Mouse (Mus musculus) thymus, postnatal 0 days (tissue): ENCODE results near the gene Rsg1. TPM values are rescaled to one million over a fixed set of nuclear protein-coding genes. Genes with fewer than 3 reads are reported as not detected.

ENCODE experiments used
- DNase-seq: peaks from one replicate; pipeline ENCODE4 v3.0.0-alpha.2; 2015; ENCODE audit warnings: low spot score
- polyA plus RNA-seq: library from polyadenylated mRNA; unstranded; fragments of >200 nt; fragmentation: Nextera tagmentation; extraction: Ambion mirVana; gene quantifications from 2 replicates; pipeline ENCODE4 v1.2.1, GENCODE M21; 2015

The Rsg1 gene
- polyA plus RNA-seq: 2.7 and 3.4 TPM in 2 replicates

DNA sequence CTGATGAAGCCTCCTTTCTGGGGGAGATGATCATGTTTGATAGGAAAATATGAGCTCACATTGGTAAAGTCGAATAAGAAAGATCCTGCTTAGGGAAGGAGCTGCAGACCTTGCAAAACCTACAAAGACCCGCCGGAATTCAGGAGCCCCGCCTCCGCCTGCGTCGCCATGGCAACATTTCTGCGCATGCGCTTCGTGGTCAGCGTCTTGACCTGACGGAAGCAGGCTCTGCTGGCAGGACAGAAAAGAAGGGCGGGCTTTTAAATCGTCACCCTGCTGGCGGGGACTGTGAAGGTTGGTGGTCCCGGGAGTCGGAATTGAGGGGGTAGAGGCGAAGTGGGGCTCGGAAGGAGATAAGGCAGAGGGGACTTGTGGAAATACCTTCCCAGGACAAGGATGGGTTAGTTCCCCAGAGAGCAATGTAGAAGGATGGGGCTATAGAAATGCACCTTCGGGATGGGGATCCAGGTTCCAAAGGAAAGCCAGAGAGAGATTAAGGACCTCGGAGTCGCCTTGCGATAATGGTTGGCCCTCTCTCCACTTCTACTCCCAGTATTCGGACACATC is at the start of gene Rsg1:
TSS of gene Rsg1 (plus strand) at position 187 of the 567 bp plus-strand sequence.
- DNase-seq: peak; percentile 95

DNA sequence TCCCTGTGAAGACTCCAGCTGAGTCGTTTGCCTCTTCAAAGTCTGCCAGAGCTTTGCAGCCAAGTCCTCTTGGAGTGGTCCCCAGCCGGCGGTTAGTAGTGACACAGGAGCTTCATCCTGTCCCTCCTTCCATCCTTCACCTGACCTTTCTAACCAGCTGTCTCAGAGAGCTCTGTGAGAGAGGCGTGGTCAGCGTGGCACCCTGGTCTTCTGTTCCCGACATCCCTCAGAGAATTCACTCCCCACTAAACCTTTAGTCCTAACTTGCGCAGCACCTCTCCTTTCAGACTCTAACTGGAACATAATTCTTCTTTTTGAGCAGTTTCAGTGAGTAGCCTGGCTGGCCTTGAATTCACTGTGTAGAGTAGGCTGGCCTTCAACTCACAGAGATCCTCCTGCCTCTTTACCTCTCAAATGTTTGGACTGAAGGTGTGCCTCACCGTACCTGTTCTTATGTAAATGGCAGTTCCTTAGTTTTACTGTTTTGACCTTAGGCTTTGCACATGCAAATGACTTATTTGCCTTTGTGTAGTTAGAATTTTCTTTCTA is 47.9 kb upstream of the Rsg1 start:
- DNase-seq: no peak

DNA sequence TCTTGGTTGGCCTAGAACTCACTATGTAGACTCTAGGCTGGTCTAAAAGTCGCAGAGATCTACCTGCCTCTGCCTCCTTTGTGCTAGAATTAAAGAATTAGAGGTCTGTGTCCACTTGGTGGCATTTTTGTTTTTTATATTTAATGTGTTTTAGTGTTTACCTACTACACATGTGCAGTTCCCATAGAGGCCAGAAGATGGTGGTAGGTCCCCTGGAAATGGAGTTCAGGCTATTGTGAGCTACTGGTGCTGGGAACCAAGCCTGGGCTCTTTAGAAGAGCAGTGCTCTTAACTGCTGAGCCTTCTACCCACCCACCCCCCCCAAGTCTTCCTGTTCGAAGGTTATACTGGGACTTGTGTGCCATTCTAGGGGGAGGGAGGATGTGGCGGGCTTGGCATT is 46.6 kb upstream of the Rsg1 start:
- no peak for DNase-seq

DNA sequence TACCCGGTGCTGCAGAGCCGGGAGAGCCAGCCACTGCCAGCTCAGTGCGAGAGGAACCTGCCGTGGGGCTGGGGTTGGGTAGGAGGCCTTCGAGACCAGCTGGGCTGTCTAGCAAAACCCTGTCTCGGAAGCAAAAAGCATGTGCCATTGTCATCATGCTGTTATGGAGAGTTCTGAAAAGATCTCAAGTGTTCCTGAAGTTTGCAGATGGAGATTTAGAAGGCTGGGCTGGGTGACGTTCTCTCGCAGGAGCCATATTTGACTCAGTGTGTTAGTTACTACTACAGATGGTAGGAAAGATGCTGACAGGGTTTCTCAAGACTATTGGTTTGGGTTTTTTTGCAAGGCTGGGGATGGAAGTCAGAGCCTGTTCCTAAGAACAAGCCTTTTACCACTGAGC is 41.6 kb upstream of the Rsg1 start:
- no peak for DNase-seq

DNA sequence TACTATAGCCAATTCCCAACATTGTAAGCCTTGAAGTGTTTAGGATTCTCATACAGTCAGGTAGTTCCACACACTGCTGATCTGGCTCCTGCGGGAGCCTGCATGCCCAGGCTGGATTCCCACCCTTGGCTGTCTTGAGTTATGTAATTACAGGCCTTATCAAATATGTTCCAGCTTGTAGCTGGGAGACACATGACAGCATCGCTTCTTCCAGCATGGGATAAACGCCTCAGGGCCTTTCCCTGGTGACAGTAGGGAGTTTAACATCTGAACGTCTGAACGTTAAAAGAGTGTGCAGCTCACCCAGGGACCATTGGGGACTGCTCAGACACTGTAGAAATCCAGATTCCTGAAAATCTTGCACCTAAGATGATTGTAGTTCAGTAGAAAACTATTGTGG is 38.0 kb upstream of the Rsg1 start:
- no peak for DNase-seq

DNA sequence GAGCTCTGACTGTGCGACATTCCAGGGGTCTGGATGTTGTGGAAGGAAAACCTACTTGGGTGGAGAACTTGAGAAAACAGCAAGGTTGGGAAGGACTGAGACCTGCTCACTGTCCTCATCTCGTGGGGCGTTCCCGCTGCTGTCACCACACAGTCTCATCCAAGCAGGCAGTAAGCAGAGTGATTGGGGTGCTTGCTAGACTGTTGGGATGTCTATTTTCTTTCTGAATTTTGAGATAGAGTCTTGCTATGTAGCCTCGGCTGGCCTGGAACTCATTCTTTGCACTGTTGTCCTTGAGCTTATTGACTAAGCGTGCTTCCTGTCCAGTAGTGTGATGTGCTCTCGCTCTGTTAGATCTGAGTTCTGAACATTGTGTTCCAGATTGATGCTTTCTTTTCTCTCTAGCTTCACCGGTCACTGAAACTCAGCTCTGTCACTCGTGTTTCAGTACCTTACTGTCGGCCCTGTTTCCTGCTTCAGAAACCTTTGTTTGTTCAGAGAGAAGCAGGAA is 37.4 kb upstream of the Rsg1 start:
- no peak for DNase-seq

DNA sequence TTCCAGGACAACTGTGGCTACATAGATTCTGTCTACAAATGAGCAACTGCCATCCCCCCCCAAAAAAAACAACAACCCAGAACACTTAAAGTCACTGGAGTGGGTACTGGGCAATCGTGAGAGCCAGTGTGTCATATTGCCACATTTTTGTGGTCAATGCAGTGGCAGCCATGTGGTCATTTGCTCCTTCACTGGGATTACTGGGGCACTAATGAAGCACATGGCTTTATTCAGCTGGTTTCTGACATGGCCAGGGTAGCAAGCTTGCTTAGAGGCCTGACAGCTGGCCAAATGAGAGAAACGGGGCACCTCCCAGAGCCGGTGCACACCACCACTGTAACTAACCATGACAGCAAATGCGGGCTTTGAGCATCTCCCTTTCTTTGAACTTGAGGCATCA is 35.3 kb upstream of the Rsg1 start:
- no peak for DNase-seq

DNA sequence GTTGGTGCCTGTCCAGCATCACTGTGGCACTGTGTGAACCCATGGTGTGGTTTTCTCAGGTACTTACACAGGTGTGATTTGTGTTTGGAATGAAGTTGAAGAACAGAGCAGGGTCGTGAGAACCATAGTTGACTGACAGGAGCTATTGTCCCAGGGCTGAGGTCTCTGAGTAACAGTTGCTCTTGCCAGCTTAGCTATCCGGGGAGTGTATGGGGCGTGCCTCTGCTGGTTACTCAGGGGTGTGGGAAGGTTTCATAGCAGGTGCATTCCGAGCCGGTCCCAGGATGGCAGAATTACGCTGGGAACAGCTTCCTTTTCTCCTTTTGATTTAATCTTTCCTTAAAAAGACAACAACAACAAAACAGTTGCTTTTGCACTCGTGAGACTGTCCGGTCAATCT is 32.9 kb upstream of the Rsg1 start:
- no peak for DNase-seq

DNA sequence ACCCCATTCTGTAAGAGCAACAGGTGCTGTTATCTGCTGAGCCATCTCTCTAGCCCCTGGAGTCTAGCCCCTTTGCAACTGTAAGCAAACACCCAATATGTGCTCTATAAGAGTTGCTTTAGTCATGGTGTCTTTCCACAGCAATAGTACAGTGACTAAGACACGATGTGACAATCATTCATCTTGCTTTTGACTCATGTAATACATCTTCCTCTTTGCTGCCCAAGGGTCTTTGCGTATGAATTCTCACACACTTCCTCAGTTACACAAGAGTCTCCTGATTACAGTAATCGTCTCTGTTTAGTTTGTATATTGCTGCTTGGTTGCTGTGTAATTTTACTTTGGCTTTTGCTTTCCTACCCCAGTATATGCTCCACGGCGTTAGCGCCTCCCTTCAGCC is 31.8 kb upstream of the Rsg1 start:
- no peak for DNase-seq

DNA sequence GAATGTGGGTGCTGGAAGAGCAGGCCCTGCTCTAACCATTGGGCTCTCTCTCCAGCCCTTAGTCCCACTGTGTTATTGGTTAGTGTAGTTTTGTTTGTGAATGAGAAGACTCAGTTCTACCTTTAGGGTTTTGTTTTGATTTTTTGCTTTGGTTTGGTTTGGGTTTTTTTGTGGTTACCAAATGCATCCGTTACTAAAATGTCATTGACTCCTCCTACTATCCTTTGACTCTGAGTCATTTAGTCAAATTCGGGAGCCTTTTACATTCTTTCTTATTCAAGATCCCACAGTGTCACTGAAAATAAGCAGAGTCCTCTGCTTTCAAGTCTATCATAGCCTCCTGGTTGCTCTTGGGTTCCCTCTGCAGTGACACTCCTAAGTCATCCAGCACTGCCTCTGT is 29.8 kb upstream of the Rsg1 start:
- no peak for DNase-seq

DNA sequence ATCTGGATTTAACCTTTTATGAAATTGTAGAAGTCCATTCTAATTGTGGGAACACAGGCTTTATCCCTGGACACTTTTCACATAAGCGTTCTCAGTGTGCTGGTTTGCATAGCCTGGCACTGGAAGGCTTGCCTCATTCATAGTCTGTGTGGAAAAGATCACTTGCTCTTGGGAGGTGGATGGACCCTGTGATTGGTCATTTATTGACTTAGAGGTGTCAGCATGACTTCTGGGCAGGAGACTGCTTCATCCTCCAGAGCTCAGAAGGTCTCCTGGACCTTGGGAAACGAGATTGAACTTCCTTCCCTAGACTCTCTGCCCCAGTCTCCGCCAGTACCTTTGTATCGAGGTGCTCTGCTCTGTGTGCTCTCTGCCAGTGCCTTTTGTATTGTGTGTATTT is 29.3 kb upstream of the Rsg1 start:
- no peak for DNase-seq

DNA sequence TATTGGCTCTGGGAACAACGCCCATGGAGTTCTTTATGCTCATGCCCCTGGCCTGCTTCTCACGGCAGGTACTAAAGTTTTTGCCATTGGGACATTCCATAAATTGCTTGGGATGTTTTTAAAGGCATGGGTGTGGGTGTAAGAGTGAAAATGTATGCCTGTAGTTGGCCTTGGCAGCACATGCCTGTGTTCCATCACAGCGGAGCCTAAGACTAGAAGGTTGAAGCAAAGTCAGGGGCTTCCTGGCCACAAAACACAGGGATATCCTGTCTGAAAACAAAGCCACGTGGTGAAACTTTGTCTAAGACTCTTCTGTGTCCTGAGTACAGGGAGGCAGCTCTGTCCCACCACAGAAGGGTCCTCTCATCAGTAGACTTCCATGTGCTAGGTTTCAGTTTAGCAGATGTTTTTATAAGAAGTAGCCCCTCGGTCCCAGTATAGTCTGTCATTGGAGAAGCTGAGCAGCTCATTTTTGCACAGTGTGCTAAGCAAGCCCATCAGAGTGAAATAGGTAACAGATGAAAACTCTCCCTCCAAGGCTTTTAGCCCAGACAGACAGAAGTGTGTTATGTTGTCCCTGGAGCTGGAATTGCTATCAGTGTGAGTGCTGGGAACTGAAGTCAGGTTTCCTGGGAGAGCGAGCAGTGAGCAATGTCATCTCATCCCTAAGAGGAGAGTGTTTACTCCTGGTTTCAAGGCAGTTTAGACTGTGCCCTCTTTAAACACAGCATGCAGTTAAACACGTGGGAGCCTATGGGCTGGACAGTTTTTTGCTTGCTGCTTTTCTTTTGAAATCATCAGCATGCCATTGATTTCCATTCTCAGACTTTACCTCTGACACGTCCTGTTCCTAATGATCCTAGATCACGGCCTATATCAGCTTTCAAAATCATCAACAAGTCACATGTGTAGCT is 26.6 kb upstream of the Rsg1 start:
- no peak for DNase-seq

DNA sequence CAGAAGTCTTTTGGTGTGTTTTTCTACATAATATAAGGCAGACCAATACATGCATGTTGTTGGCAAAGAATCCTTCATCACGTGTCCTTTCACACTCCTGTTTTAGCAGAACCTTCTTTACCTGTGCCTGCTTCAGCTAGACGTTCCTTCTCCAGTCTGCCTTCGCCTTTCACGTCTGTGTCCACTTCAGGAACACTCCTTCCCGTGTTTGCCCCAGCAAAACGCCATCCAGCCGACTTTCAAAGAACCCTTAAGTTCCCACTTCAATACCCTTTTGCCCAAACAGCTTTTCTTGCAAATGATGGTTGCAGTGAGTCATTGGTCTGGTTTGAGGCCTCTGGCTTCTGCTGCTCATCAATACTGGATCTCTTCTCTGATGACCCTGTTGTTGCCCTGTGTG is 22.5 kb upstream of the Rsg1 start:
- no peak for DNase-seq

DNA sequence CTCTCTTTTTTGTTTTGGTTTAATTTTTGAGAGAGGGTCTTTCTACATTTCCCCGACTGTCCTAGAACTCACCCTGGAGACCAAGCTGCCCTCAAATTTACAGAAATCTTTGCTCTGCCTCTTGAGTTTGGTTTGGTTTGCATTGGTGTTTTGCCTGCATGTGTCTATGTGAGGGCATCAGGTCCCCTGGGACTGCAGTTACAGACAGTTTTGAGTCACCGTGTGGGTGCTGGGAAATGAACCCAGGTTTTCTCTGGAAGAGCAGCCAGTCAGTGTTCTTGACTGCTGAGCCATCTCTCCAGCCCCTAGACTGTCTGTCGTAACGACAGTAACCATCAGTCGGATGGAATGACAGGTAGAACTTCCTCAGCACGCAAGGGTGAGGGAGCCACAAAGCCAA is 19.2 kb upstream of the Rsg1 start:
- DNase-seq: no peak

DNA sequence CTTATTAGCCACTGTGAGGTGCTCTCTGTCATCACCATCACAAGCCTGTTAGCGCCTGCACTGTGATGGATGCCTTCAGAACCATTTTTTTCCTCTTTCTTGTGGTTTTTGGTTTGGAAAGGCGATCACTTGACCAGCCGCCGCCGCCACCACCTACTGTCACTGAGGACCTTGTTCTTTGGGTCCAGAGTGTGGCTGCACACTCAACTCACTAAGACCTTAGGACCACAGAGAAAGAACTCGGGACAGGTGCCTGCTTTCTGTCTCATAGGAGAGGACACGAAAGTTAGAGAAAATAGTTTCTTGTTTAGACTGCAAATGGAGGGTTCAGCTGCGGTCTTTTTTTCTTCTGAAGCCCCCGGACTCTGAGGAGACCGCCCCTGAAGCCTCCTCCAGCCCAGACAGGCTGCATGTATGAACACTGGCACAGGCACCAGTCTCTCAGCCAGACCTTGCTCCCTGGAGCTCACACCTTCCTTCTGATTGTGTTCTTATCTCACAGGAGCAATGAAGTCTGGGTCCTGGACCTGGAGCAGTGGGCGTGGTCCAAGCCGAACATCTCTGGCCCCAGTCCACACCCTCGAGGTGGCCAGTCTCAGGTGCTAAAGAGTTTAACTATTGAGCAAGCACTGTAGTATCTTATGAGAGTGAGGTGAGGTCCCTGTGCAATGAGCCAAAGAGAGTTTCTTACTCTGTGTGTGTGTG is 16.6 kb upstream of the Rsg1 start:
- no peak for DNase-seq

DNA sequence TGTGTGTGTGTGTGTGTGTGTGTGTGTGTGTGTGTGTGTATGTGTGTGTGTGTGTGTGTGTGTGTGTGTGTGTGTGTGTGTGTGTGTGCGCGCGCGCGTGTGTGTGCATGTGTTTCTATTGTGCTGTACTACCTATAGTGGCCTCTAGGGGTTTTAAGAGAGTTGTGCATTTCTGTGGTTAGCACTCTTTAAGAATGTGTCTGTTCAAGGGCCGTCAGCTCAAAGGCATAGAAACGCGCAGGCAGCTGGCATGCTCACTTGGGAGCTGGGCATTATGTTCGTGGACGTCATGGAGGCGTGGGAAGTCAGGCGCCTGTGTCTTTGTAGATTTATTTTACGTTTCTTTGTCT is 16.1 kb upstream of the Rsg1 start:
- DNase-seq: no peak

DNA sequence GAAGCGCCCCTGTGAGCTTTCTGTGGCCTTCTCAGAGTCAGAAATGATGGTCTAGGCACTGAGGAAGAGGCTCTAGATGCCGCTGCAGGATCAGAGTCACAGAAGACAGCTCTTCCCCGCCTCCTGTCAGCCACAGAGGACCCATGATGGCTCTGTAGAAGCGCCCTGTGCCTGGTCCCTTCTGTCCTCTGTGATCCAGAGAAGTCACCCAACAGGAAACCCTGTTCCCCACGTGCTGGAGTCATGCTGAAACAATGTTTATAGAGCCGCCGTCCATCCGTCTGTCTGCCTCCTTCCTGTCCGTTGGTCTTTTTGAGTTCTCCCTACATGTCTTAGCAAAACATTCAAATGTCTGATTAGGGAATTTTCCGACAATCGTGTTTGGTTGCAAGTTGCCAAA is 12.8 kb upstream of the Rsg1 start:
- no peak for DNase-seq

DNA sequence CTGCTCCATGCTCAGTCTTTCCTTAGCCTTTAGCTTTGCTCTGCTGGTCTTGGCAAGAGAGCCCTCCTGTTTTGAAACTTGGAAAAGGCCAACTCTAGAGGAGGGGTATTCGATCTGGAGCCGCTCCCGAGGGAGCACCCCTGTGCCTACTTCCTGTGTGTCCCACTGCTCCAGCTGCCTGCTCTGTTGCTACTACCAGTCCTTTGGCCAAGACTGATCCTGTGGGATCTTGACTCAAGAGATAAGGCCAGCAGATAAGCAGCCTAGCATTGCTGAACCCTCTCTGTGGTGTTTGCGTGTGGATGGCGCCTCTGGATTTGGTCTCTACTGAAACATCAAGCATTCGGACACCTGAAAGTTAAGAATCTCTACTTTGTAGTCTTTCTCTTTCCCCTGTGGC is 11.6 kb upstream of the Rsg1 start:
- no peak for DNase-seq

DNA sequence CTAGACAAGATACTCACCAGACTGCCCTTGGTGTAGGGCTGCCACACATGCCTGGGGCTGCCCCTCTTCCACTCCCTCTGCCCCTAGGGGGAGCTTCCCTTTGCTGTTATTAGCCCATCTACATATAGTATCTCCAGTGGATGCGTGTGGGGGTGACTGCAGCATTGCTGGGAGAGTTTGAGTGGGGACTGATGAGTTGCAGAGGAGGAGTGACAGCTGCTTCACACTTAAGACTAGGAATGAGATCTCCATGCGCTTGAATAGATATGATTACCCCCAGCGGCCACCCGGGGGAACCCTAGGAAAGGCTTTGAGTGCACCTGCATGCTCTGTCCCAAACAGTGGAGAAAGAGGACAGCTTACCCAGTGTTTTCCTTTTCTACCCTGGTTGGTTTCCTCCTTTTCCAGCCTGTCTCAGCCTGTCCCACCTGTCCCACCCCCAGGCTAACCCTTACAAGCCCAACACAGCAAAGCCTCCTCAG is 9.1 kb upstream of the Rsg1 start:
- peak; percentile 23 for DNase-seq

DNA sequence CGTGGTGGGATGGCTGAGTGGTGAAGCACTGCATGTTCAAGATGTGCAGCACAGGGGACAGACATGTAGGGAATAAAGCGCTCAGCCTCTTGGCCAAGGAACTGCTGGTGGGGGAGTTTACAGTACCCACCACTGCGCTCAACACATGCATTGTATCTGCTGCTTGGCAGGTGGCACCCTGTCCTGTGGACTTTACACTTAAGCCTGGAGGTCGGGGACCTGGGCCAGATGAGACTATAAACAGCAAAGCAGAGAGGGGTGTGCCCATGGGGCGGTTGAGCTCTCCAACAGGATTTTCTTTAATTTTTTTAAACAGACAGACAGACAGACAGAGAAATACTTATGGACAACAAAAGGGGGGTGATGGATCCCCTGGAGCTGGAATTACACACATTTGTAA is 6.7 kb upstream of the Rsg1 start:
- DNase-seq: no peak

DNA sequence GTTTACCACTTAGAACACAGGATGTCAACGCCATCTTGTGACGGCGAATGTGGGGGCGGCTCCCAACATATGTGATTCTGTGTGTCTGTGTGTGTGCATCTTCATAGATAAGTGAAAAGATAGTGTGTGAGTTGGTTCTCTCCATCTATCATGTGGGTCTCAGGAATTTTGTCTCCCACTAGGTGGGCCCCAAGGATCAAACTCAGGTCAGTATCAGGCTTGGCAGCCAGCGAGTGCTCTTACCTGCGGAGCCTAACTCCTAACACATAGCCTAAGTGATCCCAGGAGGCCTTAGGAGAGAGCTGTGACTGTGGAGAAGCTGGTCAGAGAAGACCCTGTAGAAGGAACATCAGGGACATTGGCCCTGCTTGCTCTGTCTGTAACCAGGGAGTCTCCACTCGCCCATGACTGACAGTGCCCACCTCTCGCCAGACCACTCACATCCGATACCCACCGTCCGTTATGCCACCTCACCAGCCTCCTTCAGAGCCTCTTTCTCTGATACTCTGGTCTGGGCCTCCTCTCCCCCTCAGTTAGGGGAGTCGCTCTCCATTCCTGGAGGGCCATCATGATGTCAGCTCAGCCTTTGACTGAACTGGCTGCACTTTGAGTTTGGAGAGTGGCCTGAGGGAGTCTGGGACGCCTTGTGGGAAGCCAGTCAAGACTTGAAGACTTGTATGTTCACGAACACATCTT is 3.1 kb upstream of the Rsg1 start:
- peak; percentile 33 for DNase-seq
